Comparison of ENCODE assay signal across 26 mouse cellular contexts in genomic region chr9:114660506-114660905, GRCm38 (mm10). TPM values are rescaled to one million over a fixed set of nuclear protein-coding genes. Genes with fewer than 3 reads are reported as not detected.
DNase-seq lines count a peak whose midpoint lies in the region; ATAC-seq lines count a peak whose summit lies in the region.
"Had no signal": no experiment of that assay in that cellular context is flagged by ENCODE, and none has a peak within 500 bp of the region (broad histone marks: within the 10 kb centered on the region; RNA-seq: fewer than 3 reads in every experiment).

No protein-coding gene starts in this region.

- no peak overlapping the region for H3K4me3 ChIP-seq in hindbrain, embryonic 10.5 days
- no peak overlapping the region for H3K4me3 ChIP-seq in hindbrain, embryonic 11.5 days (ENCODE audit: low read depth, low read length)
- H3K4me3 ChIP-seq in hindbrain, embryonic 14.5 days (replicated peaks; ENCODE audit: low read length) = no peak overlapping the region
- no peak overlapping the region for H3K4me3 ChIP-seq in midbrain, embryonic 12.5 days
- H3K4me3 ChIP-seq: embryonic facial prominence, embryonic 15.5 days; heart, embryonic 10.5 days; limb, embryonic 10.5 days; liver, embryonic 15.5 days; lung, embryonic 15.5 days; neural tube, embryonic 15.5 days had no signal

- peaks cover 12% of the 10 kb centered on the region; the same call in 1 of the 2 replicates for H3K4me1 ChIP-seq in hindbrain, embryonic 10.5 days (replicated peaks)
- H3K4me1 ChIP-seq in hindbrain, embryonic 11.5 days (replicated peaks; ENCODE audit: control insufficient read depth, insufficient read depth, low read length) = no peaks in the 10 kb centered on the region
- H3K4me1 ChIP-seq in hindbrain, embryonic 14.5 days (replicated peaks; ENCODE audit: control insufficient read depth, insufficient read depth, low read length) = no peaks in the 10 kb centered on the region; the same call in none of the 2 replicates
- peaks cover 11% of the 10 kb centered on the region; the same call in 1 of the 2 replicates for H3K4me1 ChIP-seq in midbrain, embryonic 12.5 days
- H3K4me1 ChIP-seq: embryonic facial prominence, embryonic 15.5 days; limb, embryonic 10.5 days; liver, embryonic 15.5 days; lung, embryonic 15.5 days; neural tube, embryonic 15.5 days had no signal

- DNase-seq in hindbrain, embryonic 10.5 days (ENCODE audit: low spot score) = no peak
- DNase-seq in hindbrain, embryonic 11.5 days (ENCODE audit: low spot score) = no peak
- no peak for DNase-seq in hindbrain, embryonic 14.5 days (ENCODE audit: low spot score)
- no peak for DNase-seq in layer of hippocampus, adult 9-11 months
- DNase-seq in layer of hippocampus, postnatal 25 days (ENCODE audit: extremely low spot score in 1 of 2, low spot score in 1 of 2) = no peak
- DNase-seq in testis, postnatal 14 days (ENCODE audit: low spot score) = no peak
- DNase-seq: B cell, adult 2 months; cerebellum, adult 2 months; cerebellum, postnatal 36 days; gastrocnemius, postnatal 10 days; kidney, postnatal 25 days; liver; right cerebral cortex, adult 18-20 months; right cerebral cortex, postnatal 4 days; thymus, postnatal 25 days had no signal

- WGBS in hindbrain, embryonic 10.5 days = 74% methylated on average over 6 of the region's 6 CpGs
- WGBS in hindbrain, embryonic 11.5 days = 83% methylated on average over 6 of the region's 6 CpGs
- 64% methylated on average over 6 of the region's 6 CpGs for WGBS in hindbrain, embryonic 14.5 days
- 53% methylated on average over 6 of the region's 6 CpGs for WGBS in midbrain, embryonic 12.5 days

- H3K27me3 ChIP-seq in hindbrain, embryonic 10.5 days (ENCODE audit: insufficient read depth, poor library complexity, severe bottlenecking) = no peaks in the 10 kb centered on the region
- H3K27me3 ChIP-seq in hindbrain, embryonic 11.5 days (ENCODE audit: control insufficient read depth, insufficient read depth, low read length) = no peaks in the 10 kb centered on the region
- no peaks in the 10 kb centered on the region for H3K27me3 ChIP-seq in hindbrain, embryonic 14.5 days (ENCODE audit: control insufficient read depth, insufficient read depth, low read length)
- H3K27me3 ChIP-seq in midbrain, embryonic 12.5 days = 0 out of 2 replicates have a peak, but pooled peaks cover 4% of the 10 kb centered on the region
- H3K27me3 ChIP-seq: CH12.LX; embryonic facial prominence, embryonic 15.5 days; liver, embryonic 15.5 days; lung, embryonic 15.5 days; neural tube, embryonic 15.5 days had no signal

- H3K27ac ChIP-seq in hindbrain, embryonic 10.5 days = peak overlapping the region; percentile 29; the same call in 1 of the 2 replicates
- H3K27ac ChIP-seq in hindbrain, embryonic 11.5 days (ENCODE audit: low read depth, low read length) = no peak overlapping the region
- peak overlapping the region; percentile 66 for H3K27ac ChIP-seq in hindbrain, embryonic 14.5 days
- peak overlapping the region; percentile 68 for H3K27ac ChIP-seq in midbrain, embryonic 12.5 days (replicated peaks)
- H3K27ac ChIP-seq: embryonic facial prominence, embryonic 15.5 days; heart, embryonic 10.5 days; limb, embryonic 10.5 days; liver, embryonic 15.5 days; lung, embryonic 15.5 days; neural tube, embryonic 15.5 days had no signal

- no peaks in the 10 kb centered on the region for H3K36me3 ChIP-seq in hindbrain, embryonic 10.5 days
- H3K36me3 ChIP-seq in hindbrain, embryonic 11.5 days (ENCODE audit: control insufficient read depth, insufficient read depth, low read length) = no peaks in the 10 kb centered on the region
- H3K36me3 ChIP-seq in hindbrain, embryonic 14.5 days (replicated peaks; ENCODE audit: control insufficient read depth, insufficient read depth) = no peaks in the 10 kb centered on the region
- H3K36me3 ChIP-seq in midbrain, embryonic 12.5 days = no peaks in the 10 kb centered on the region
- H3K36me3 ChIP-seq: embryonic facial prominence, embryonic 15.5 days; G1E; heart, embryonic 10.5 days; limb, embryonic 10.5 days; liver, embryonic 15.5 days; lung, embryonic 15.5 days; neural tube, embryonic 15.5 days had no signal

- H3K9ac ChIP-seq in hindbrain, embryonic 11.5 days (ENCODE audit: low read depth, low read length) = no peak overlapping the region
- no peak overlapping the region for H3K9ac ChIP-seq in hindbrain, embryonic 14.5 days
- no peak overlapping the region; the same call in 1 of the 2 replicates for H3K9ac ChIP-seq in midbrain, embryonic 12.5 days (replicated peaks)
- H3K9ac ChIP-seq: embryonic facial prominence, embryonic 15.5 days; liver, embryonic 15.5 days; lung, embryonic 15.5 days; neural tube, embryonic 15.5 days had no signal

- no peak overlapping the region for H3K4me2 ChIP-seq in hindbrain, embryonic 11.5 days (replicated peaks; ENCODE audit: low read depth, low read length)
- H3K4me2 ChIP-seq in hindbrain, embryonic 14.5 days (replicated peaks) = no peak overlapping the region
- 0 out of 2 replicates have a peak overlapping the region, but pooled peaks have one; percentile 5 for H3K4me2 ChIP-seq in midbrain, embryonic 12.5 days (replicated peaks)
- H3K4me2 ChIP-seq: embryonic facial prominence, embryonic 15.5 days; liver, embryonic 15.5 days; lung, embryonic 15.5 days; neural tube, embryonic 15.5 days had no signal

- no peak for ATAC-seq in hindbrain, embryonic 11.5 days (ENCODE audit: low FRiP score)
- ATAC-seq in hindbrain, embryonic 14.5 days (ENCODE audit: low FRiP score) = no peak
- no peak for ATAC-seq in midbrain, embryonic 12.5 days (ENCODE audit: low FRiP score, low read depth)
- ATAC-seq: intestine, embryonic 16.5 days; Patski had no signal

- H3K9me3 ChIP-seq in hindbrain, embryonic 10.5 days = no peaks in the 10 kb centered on the region
- H3K9me3 ChIP-seq in hindbrain, embryonic 11.5 days (ENCODE audit: control insufficient read depth, low read length) = no peaks in the 10 kb centered on the region
- H3K9me3 ChIP-seq in hindbrain, embryonic 14.5 days (ENCODE audit: control insufficient read depth, low read length) = no peaks in the 10 kb centered on the region
- H3K9me3 ChIP-seq in midbrain, embryonic 12.5 days = no peaks in the 10 kb centered on the region
- H3K9me3 ChIP-seq: embryonic facial prominence, embryonic 15.5 days; G1E; heart, embryonic 10.5 days; limb, embryonic 10.5 days; liver, embryonic 15.5 days; lung, embryonic 15.5 days; neural tube, embryonic 15.5 days had no signal

RNA-seq across cellular contexts. Expression of gene Cnot10, which starts 20.5 kb away (rescaled TPM):
- 67.4 and 68.7 TPM in 2 replicates for polyA plus RNA-seq in hindbrain, embryonic 10.5 days (2016; fragmentation: Nextera tagmentation; extraction: Ambion mirVana)
- 60.7 and 64.2 TPM in 2 replicates for polyA plus RNA-seq in hindbrain, embryonic 11.5 days (2014; fragmentation: Nextera tagmentation; extraction: Ambion mirVana)
- polyA plus RNA-seq in hindbrain, embryonic 14.5 days (2014; fragmentation: Nextera tagmentation; extraction: Ambion mirVana) = 51.2 and 57.3 TPM in 2 replicates
- polyA plus RNA-seq in midbrain, embryonic 12.5 days (2016; fragmentation: Nextera tagmentation; extraction: Ambion mirVana) = 66.8 and 71.1 TPM in 2 replicates
- 10 to 100 TPM; 50.8 to 51.9 TPM for total RNA-seq in layer of hippocampus, postnatal 25 days (2021)

RNA-seq across cellular contexts. Expression of gene Dync1li1, which starts 28.1 kb away (rescaled TPM):
- 99.8 and 122 TPM in 2 replicates for polyA plus RNA-seq in hindbrain, embryonic 10.5 days (2016; fragmentation: Nextera tagmentation; extraction: Ambion mirVana)
- polyA plus RNA-seq in hindbrain, embryonic 11.5 days (2014; fragmentation: Nextera tagmentation; extraction: Ambion mirVana) = 111 and 129 TPM in 2 replicates
- polyA plus RNA-seq in hindbrain, embryonic 14.5 days (2014; fragmentation: Nextera tagmentation; extraction: Ambion mirVana) = 87.6 and 107 TPM in 2 replicates
- polyA plus RNA-seq in midbrain, embryonic 12.5 days (2016; fragmentation: Nextera tagmentation; extraction: Ambion mirVana) = 127 and 133 TPM in 2 replicates
- total RNA-seq in layer of hippocampus, postnatal 25 days (2021) = 100 to 1,000 TPM in 1 of 2 experiments, 10 to 100 TPM in 1; 92.8 to 101 TPM
